Mouse (Mus musculus) Patski (cell line): ENCODE measurements at regions not wholly inside any gene's neighbourhood (a gene's known extent, or its start where the extent isn't known, plus 50 kb on each side); places are given as distances from the start of the nearest gene placed in this dataset.

Source experiments
- ATAC-seq: fragments of 100-300 bp; one replicate; pipeline ENCODE4 v1.8.0; 2021
- CTCF ChIA-PET: fragments of 350-600 bp; sonication (Branson Sonifier 250); formaldehyde crosslinking; loops from one replicate; lab custom pipeline; 2022; ENCODE audit warnings: inconsistent platforms; lab: Charles Lee
- POLR2A ChIA-PET: fragments of 350-600 bp; sonication (Branson Sonifier 250); formaldehyde crosslinking; loops from one replicate; lab custom pipeline; 2022; ENCODE audit warnings: antibody characterized with exemption, inconsistent platforms; lab: Charles Lee
- DNase-seq: peaks from one replicate; pipeline ENCODE4 v3.0.0-alpha.2; 2011; ENCODE audit warnings: low read depth, low spot score
- H3K27me3 ChIP-seq: fragments of 371-371 bp; one replicate; pipeline ENCODE4 v1.5.1; 2021
- CTCF ChIP-seq: fragments of 100-300 bp; IDR thresholded peaks from one replicate; pipeline ENCODE4 v1.5.1; 2021
- in situ Hi-C: fragments of 300-500 bp; cut with MboI; formaldehyde crosslinking; loops from 3 replicates; pipeline ENCODE4 v1.11.1; 2018; ENCODE audit warnings: low pct_unique_long_range_greater_than_20kb, mixed read lengths

DNA sequence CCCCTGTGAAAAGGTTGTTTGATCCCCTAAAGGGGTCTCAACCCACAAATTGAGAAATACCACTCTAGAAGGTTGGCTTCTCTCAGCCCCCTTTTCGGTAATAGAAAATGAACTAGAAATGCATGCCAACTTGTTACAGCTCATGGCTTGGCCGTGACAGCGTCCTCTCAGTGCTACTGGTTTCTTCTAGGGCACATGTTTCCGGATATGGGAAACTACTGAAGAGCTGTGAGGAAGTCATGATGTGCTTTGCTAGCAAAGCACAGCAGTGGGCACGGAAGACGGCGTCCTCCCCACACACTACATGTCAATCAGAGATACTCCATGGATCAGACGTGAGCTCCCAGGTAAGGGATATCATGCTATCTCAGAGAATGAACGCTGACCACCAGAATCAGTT is 148.1 kb upstream of the Nabp1 start:
- DNase-seq (no peak), ATAC-seq (no peak)
- no peak for TF ChIP-seq CTCF
- in situ Hi-C loops = no loop called here
- ChIA-PET POLR2A (no interaction called here), CTCF (no interaction called here)
- H3K27me3 ChIP-seq = peaks cover 4% of the 10 kb centered on the region

DNA sequence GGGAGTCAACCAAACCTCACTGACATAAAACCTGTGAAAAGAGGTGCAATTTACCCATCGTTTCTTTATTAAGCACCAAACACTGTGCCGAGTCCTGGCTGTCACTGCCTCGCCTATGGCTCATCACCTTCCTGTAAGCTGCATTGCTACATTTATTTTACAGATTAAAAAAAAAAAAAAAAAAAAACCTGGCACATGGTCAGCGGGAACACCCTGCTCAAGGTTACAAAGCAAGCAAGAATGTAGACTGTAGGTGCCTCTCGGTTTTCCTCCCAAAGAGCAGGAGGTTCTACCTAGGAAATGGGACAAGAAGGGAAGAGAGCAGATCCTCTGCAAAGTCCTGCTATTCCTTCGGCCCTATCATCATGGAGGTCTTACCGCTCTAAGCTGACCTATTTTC is 146.9 kb upstream of the Nabp1 start:
- H3K27me3 ChIP-seq = peaks cover 4% of the 10 kb centered on the region
- in situ Hi-C loops = no loop called here
- no peak for TF ChIP-seq CTCF
- ATAC-seq = no peak
- POLR2A ChIA-PET = no interaction called here
- no peak for DNase-seq
- CTCF ChIA-PET = no interaction called here

DNA sequence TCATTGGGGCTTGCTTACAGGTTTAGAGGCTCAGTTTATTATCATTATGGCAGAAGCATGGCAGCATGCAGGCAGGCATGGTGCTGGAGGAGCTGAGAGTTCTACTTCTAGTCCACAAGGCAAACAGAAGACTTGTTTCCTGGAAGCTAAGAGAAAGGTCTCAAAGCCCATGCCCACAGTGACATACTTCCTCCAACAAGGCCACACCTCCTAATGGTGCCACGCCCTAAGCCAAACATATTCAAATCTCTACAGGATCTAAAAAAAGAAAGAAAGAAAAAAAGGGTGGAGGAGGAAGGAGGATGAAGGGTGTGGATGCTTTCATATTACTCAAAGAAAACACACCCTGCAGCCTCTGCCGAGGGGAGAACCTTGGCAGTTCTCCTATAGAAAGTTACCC is 146.3 kb upstream of the Nabp1 start:
- in situ Hi-C loops = no loop called here
- peaks cover 4% of the 10 kb centered on the region for H3K27me3 ChIP-seq
- no peak for TF ChIP-seq CTCF
- ChIA-PET POLR2A (no interaction called here), CTCF (interaction anchor here (1.2 kb wide), 1 partner anchor 291 kb away, joined by 5 read pairs; no protein-coding TSS in a partner anchor)
- DNase-seq (no peak), ATAC-seq (no peak)

DNA sequence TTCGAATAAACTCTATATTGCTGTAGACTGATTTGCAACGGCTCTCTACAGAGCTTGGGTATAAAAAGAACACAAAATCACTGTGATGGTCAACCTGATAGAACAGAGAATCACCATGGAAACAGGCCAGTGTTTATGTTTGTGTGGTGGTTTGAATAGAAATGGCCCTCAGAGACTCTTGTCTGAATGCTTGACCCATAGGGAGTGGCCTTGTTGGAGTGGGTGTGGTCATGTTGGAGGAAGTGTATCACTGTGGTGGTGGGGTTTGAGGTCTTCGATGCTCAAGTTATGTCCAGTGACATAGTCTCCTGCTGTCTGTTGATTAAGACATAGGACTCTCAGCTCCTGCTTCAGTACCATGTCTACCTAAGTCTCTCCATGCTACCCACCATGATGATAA is 144.8 kb upstream of the Nabp1 start:
- TF ChIP-seq CTCF = no peak
- ChIA-PET CTCF (interaction anchor here (1.2 to 1.3 kb wide), 2 partner anchors 16 to 99 kb away, joined by 3 to 4 read pairs; no protein-coding TSS in a partner anchor), POLR2A (interaction anchor here (1.5 kb wide), 1 partner anchor 9 kb away, joined by 3 read pairs; no protein-coding TSS in a partner anchor)
- H3K27me3 ChIP-seq = peaks cover 3% of the 10 kb centered on the region
- ATAC-seq = no peak
- DNase-seq = no peak
- in situ Hi-C loops = no loop called here

DNA sequence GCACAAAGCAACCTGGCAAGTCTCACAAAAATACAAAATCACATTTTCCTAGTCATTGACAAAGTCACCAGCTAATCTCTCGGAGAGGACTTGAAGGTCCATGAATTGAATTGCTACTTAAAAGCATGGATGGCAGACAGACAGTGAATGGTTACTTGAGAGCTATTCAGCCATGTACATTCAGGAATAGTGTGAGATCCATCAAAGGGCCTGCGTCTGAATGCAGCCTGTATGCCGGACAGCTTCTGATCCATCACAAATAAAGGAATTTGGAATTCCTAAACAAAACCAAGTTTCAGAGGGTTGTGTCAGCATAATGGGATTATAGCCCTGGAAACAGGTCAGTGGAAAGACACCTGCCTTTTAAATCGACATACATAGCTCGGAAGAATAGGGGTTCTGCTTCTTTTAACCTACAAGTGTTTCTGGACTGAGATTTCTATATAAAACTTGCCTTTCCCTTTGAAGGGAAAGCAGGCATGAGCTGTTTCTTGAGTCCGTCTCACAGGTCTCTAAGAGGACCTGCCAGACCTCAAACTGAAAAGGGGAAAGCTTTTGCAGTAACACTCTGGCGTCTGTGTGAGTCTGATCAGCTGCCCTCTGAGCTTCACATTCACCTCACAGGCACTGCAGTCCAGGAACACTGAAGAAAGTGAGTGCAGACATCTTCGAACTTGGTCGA is 144.1 kb upstream of the Nabp1 start:
- ATAC-seq (no peak), DNase-seq (no peak)
- in situ Hi-C loops = no loop called here
- ChIA-PET CTCF (interaction anchor here (1.1 to 1.3 kb wide), 4 partner anchors 16 to 156 kb away, joined by 3 to 4 read pairs (median 3); no protein-coding TSS in a partner anchor), POLR2A (interaction anchor here (1.5 kb wide), 1 partner anchor 9 kb away, joined by 3 read pairs; no protein-coding TSS in a partner anchor)
- no peak for TF ChIP-seq CTCF
- no peaks in the 10 kb centered on the region for H3K27me3 ChIP-seq

DNA sequence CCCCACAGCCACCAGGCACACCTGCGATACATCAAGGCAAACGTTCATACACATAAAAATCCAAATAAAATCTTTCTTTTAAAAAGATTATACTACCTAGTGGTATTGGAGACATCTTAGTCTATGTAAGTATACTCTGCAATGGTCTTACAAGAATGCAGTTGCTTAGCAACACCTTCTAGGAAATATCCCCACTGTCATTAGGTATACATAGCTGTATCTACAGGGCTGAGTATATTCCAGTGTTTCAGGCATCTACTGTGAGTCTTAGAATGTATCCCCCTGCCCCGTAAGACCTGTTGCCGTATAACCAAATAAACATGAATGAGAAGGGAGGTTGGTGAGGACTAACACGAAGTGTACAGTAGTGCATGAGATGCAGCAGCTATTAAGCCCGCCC is 142.8 kb upstream of the Nabp1 start:
- no peak for TF ChIP-seq CTCF
- ChIA-PET POLR2A (no interaction called here), CTCF (interaction anchor here (1.1 kb wide), 1 partner anchor 24 kb away, joined by 3 read pairs; no protein-coding TSS in a partner anchor)
- ATAC-seq (no peak), DNase-seq (no peak)
- no peaks in the 10 kb centered on the region for H3K27me3 ChIP-seq
- in situ Hi-C loops = no loop called here

DNA sequence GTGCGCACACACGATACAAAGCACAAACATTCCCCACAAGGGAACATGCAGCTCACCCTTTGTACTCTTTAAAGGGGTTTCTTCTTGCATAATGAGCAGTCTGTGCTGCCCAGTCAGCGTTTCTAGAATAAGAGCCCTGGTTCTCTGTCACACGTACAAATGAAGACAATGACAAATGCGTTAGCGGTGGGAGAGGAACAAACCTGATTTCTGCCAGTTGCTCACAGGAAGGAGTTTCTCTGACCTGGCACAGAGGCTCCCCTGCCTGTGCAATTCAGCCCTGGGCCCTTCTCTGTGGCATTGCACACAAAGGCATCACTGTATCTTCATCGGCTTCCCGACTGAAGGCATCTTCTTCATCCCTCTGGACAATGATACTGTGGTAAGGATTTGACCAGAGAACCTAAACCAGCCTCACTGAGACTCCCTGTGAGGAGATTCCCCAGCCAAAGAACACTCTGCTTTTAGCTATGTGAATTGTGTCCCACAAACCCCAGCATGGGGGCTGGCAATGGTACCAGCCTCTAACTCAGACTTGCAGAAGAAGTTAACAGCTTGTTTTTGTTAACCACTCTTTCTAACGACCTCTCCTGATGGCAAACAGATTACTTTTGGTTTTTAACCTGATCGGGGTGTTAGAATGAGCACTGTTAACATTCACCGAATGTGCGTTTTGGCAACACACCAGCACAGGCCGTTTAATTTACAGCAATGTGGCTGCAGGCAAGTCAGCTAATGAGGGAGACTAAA is 139.5 kb upstream of the Nabp1 start:
- ChIA-PET CTCF (interaction anchor here (1.2 kb wide), 3 partner anchors 27 to 167 kb away, joined by 3 to 4 read pairs (median 3); no protein-coding TSS in a partner anchor), POLR2A (no interaction called here)
- in situ Hi-C loops = no loop called here
- no peak for TF ChIP-seq CTCF
- H3K27me3 ChIP-seq = no peaks in the 10 kb centered on the region
- peak; percentile 44 for ATAC-seq
- peak; percentile 30 for DNase-seq

DNA sequence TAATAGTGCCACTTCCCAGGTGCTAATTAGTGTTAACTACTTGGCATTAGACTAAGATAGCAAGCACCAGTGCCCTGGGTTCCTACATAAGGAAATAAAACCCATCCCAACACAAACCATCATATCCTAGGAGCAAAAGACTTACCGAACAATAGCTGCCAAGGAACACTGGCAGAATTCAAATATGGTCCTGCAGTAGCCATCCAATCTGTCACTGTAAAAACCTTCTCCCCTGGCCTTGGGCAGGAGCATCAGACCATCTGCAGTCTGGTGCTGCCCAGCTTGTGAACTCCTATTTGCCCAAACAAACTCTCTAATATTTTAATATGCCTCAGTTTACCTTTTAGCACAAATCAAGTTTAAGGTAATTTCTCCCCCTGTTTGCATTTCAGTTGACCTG is 137.9 kb upstream of the Nabp1 start:
- no peak for TF ChIP-seq CTCF
- ATAC-seq (no peak), DNase-seq (no peak)
- ChIA-PET CTCF (interaction anchor here (1.0 to 3.3 kb wide), 7 partner anchors 9 to 653 kb away, joined by 3 to 17 read pairs (median 4); no protein-coding TSS in a partner anchor), POLR2A (no interaction called here)
- in situ Hi-C loops = no loop called here
- H3K27me3 ChIP-seq = no peaks in the 10 kb centered on the region

DNA sequence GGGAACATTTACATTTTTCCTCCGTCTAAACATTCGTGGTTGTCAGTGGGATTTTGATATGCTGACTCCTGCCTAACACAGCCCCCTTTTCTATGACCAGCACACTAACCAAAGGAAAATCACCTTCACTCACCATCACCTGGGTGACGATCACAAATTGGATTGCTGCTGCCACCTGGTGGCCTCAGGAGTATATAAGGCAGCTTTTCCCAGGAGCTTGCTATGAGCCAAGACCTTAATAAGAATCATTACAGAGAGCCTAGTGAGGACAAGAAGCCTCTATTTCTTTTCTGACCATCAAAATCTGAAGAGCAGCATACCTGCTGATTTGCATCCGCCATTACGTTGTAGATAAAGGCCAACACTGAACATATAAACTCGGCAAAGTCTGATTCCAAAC is 137.3 kb upstream of the Nabp1 start:
- CTCF ChIA-PET = interaction anchor here (1.0 to 3.3 kb wide), 7 partner anchors 8 to 653 kb away, joined by 3 to 17 read pairs (median 4); no protein-coding TSS in a partner anchor
- no peak for DNase-seq
- POLR2A ChIA-PET = no interaction called here
- peak; percentile 67 for ATAC-seq
- in situ Hi-C loops = no loop called here
- no peaks in the 10 kb centered on the region for H3K27me3 ChIP-seq
- TF ChIP-seq CTCF = peak; percentile 84

DNA sequence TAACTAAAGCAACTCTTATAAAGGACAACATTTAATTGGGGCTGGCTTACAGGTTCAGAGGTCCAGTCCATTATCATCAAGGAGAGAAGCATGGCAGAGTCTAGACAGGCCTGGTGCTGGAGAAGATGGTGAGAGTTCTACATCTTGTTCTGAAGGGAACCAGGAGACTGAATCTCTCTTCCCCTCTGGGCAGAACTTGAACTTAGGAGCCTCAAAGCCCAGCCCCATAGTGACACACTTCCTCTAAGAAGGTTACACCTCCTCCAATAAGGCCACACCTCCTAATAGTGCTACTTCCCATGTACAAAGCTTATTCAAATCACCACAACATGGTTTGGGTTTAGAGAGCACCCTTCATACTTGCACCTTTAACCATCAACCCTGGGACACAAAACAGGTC is 136.5 kb upstream of the Nabp1 start:
- CTCF ChIA-PET = interaction anchor here (1.4 to 3.3 kb wide), 2 partner anchors 14 to 17 kb away, joined by 3 to 17 read pairs; no protein-coding TSS in a partner anchor
- no peak for ATAC-seq
- POLR2A ChIA-PET = no interaction called here
- DNase-seq = no peak
- H3K27me3 ChIP-seq = peaks cover 1% of the 10 kb centered on the region
- in situ Hi-C loops = no loop called here
- TF ChIP-seq CTCF = no peak
